Mouse (Mus musculus) thymus, adult 2 months (tissue): ENCODE measurements around the gene Kif2a. TPM values are rescaled to one million over a fixed set of nuclear protein-coding genes. Genes with fewer than 3 reads are reported as not detected.

Experiments
- DNase-seq: peaks from one replicate; pipeline ENCODE4 v3.0.0; 2021
- H3K27ac ChIP-seq: fragments of 200-500 bp; 2 replicates; pipeline ENCODE4 v1.5.1; 2012; ENCODE audit warnings: low read length, control low read depth; ENCODE audit not compliant: control insufficient read depth, insufficient read depth
- H3K27me3 ChIP-seq: fragments of 200-500 bp; 2 replicates; pipeline ENCODE4 v1.6.1; 2012; ENCODE audit warnings: mild to moderate bottlenecking, low read length, moderate library complexity, mixed read lengths; ENCODE audit not compliant: control insufficient read depth, insufficient read depth
- H3K36me3 ChIP-seq: fragments of 200-500 bp; 2 replicates; pipeline ENCODE4 v1.6.1; 2012; ENCODE audit warnings: mild to moderate bottlenecking, low read length, moderate library complexity; ENCODE audit not compliant: control insufficient read depth, insufficient read depth
- H3K4me1 ChIP-seq: fragments of 200-500 bp; replicated peaks from 2 replicates; pipeline ENCODE4 v1.6.1; 2012; ENCODE audit warnings: low read length; ENCODE audit not compliant: control insufficient read depth, insufficient read depth
- H3K4me3 ChIP-seq: fragments of 200-500 bp; 2 replicates; pipeline ENCODE4 v1.5.1; 2012; ENCODE audit warnings: mild to moderate bottlenecking, low read length, control low read depth, moderate library complexity; ENCODE audit not compliant: control insufficient read depth, insufficient read depth
- CTCF ChIP-seq: fragments of 200-500 bp; IDR thresholded peaks from 2 replicates; pipeline ENCODE4 v1.5.1; 2012; ENCODE audit warnings: mild to moderate bottlenecking, control low read depth, low read length, moderate library complexity, borderline replicate concordance; ENCODE audit not compliant: control insufficient read depth, poor library complexity, insufficient read depth; ENCODE audit errors: extremely low read depth
- POLR2A ChIP-seq: fragments of 200-500 bp; IDR thresholded peaks from 2 replicates; pipeline ENCODE4 v1.6.1; 2012; ENCODE audit warnings: mild to moderate bottlenecking, low read length, control low read depth, moderate library complexity; ENCODE audit not compliant: control insufficient read depth, poor library complexity, insufficient read depth; ENCODE audit errors: extremely low read depth
- WGBS: fragments of 180-500 bp; shearing (Covaris S2); methylation state at CpG from one replicate; pipeline ENCODE4 v1.1.7; 2018; 5-methylcytosine and 5-hydroxymethylcytosine counted together
- polyA plus RNA-seq: library from polyadenylated mRNA; depleted of rRNA; stranded (reverse); fragments of >200 nt; gene quantifications from 2 replicates; pipeline ENCODE4 v1.2.3, GENCODE M21; 2012

The Kif2a gene
- polyA plus RNA-seq, 1 experiment, result 3.7 TPM

DNA sequence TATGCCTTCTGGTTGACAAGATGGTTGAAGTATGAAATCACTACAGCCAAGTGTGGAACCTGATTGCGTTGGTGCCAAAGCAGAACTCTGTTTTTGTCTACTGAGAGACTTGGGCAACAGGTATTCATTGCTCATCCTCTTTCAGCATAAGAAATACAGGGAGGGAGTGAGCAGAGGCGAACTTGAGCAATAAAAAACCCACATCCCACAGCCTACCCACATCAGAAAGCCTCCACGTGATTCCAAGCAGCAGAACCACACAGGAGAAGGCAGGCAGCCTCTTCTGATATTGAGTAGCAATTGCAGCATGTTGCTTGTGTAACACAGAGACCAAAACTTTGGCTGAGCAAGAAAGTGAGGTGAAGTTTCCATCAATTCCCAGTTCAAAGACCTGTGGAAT lies 37.5 kb upstream of the Kif2a start:
- WGBS, result 6% methylated on average over 3 of the region's 3 CpGs
- H3K27ac ChIP-seq, result no peak overlapping the region
- DNase-seq, result peak; percentile 75
- H3K36me3 ChIP-seq, result no peaks in the 10 kb centered on the region
- peaks cover 6% of the 10 kb centered on the region for H3K4me1 ChIP-seq
- H3K27me3 ChIP-seq, result no peaks in the 10 kb centered on the region
- TF ChIP-seq CTCF, result no peak
- TF ChIP-seq POLR2A, result no peak
- H3K4me3 ChIP-seq, result no peak overlapping the region

DNA sequence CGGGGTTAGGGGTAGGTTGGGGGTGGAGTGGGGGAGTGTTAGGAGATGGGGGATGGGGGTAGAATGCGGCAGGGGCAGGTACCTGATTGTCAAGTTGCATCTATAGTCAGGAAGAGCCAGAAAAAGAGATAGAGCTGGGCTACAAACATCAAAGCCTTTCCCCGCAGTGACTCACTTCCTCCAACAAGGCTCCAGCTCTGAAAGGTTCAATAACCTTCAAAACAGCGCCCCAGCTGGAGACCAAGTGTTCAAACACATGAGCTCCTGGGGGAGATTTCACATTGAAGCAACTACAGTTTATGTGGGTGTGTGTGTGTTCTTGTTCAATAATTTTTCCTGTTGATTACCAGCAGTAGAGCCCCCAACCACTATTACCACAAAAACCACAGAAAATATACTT lies 34.4 kb upstream of the Kif2a start:
- Histone ChIP-seq H3K4me3 (no peak overlapping the region), H3K4me1 (peaks cover 6% of the 10 kb centered on the region), H3K27ac (no peak overlapping the region), H3K27me3 (no peaks in the 10 kb centered on the region), H3K36me3 (no peaks in the 10 kb centered on the region)
- TF ChIP-seq CTCF, result no peak
- TF ChIP-seq POLR2A, result no peak
- DNase-seq, result peak; percentile 80
- 16% methylated on average over 4 of the region's 4 CpGs for WGBS

DNA sequence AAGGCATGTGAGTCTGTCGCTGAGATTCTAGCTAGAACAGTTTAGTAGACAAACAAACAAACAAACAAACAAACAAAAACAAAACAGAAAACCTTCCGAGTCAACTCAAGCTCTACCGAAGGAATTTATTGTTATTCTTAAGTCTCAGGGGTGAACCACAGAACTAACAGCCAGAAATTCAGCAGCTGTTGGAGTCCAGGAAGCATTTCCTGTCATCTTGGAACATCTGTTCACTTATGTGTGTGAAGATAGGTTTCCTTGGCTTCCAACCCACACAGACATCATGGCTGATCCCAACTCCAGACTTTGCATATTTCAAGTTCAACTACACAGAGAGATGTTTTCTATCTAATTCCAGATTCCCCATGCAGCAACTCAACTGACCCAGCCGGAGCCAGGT lies 32.6 kb upstream of the Kif2a start:
- 0 out of 2 replicates have a peak, but pooled peaks cover 3% of the 10 kb centered on the region for H3K4me1 ChIP-seq
- WGBS, result 87% methylated on average over 4 of the region's 4 CpGs

DNA sequence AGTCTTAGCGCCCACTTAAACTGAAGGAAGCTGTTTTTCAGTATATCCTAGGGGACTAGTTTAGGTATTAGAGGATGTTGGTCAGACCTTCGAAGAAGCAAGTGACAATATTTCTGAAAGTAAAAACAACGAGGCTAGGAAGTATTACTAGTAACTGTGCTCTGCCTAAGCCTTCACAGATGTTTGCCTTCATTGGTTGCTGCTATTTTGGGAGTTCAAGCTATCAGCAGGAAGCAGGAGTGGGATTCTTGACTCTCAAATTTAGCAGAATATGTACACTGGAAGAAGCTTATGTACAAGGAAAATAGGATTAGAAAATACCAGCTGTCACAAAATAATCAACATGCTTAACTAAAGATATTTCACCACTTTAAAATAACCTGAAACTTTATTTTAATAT lies 29.4 kb upstream of the Kif2a start:
- TF ChIP-seq POLR2A, result no peak
- no peak for TF ChIP-seq CTCF
- H3K36me3 ChIP-seq, result no peaks in the 10 kb centered on the region
- WGBS, result 54% methylated on average over 3 of the region's 3 CpGs
- H3K27ac ChIP-seq, result no peak overlapping the region
- DNase-seq, result no peak
- no peaks in the 10 kb centered on the region for H3K27me3 ChIP-seq
- no peaks in the 10 kb centered on the region for H3K4me1 ChIP-seq
- no peak overlapping the region for H3K4me3 ChIP-seq

More for the DNA sequence above, 32.6 kb upstream of the Kif2a start:
- TF ChIP-seq POLR2A (no peak), CTCF (no peak)
- DNase-seq, result no peak
- no peaks in the 10 kb centered on the region for H3K36me3 ChIP-seq
- no peaks in the 10 kb centered on the region for H3K27me3 ChIP-seq
- no peak overlapping the region for H3K4me3 ChIP-seq
- H3K27ac ChIP-seq, result no peak overlapping the region

DNA sequence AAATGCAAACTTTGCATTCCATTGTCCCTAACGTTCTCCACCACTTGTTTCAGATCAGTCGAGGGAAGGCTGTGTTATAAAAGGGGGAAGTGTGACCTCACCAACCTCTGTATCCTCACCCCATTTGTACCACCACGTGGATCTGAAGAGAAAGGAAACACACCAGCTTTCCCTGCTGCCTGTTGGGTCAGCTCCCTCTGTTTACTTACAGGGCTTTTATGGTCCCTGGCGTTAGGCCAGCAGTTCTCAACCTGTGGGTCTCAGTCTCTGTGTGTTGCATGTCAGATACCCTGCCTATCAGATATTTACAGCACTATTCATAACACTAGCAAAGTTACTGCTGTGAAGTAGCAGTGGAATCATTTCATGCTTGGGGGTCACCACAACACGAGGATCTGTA lies 22.3 kb upstream of the Kif2a start:
- Histone ChIP-seq H3K27me3 (no peaks in the 10 kb centered on the region), H3K36me3 (no peaks in the 10 kb centered on the region), H3K4me1 (no peaks in the 10 kb centered on the region), H3K27ac (no peak overlapping the region), H3K4me3 (no peak overlapping the region)
- no peak for DNase-seq
- no peak for TF ChIP-seq POLR2A
- TF ChIP-seq CTCF, result no peak
- WGBS, result 21% methylated on average over 5 of the region's 5 CpGs

DNA sequence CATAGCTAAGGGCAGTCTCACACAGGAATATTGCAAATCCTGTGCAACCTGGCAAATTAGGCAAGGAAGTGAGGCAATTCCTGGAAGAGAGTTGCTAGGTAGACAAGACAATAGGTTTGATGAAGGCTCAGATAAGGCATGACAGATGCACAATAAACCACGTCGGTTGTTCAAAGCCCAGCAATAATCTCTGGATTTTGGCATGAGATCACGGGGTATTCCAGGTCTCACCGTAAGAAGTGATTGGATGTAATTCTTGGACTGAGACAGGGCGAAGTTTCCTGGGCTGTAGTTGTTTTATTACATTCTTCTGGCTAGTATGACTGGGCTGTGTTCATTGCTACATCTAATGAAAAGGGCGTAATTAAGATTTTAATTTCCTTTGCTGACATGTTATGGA lies 20.6 kb upstream of the Kif2a start:
- no peak for DNase-seq
- TF ChIP-seq CTCF (no peak), POLR2A (no peak)
- Histone ChIP-seq H3K27ac (no peak overlapping the region), H3K36me3 (no peaks in the 10 kb centered on the region), H3K4me3 (no peak overlapping the region), H3K27me3 (no peaks in the 10 kb centered on the region), H3K4me1 (no peaks in the 10 kb centered on the region)
- WGBS, result 88% methylated on average over 6 of the region's 6 CpGs

DNA sequence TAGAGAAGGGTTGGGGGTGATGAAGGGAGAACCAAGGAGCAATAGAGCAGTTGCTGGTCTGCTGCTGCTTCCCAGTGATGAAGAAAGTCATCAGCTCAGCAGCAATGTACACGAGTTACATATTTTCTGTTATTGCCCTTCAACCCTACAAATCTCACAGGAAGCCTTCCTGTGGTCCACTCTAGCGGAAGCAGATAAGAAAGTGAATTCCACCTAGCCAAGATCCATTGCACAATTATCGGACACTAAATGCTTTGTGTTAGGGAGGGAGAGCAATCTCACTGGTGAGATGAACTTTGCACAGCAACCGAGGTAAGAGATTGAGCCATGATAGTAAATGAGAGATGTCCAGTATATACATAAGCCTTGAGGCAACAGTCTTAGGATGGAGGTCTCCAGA lies 17.6 kb upstream of the Kif2a start:
- no peak overlapping the region for H3K4me3 ChIP-seq
- H3K36me3 ChIP-seq, result no peaks in the 10 kb centered on the region
- no peak for TF ChIP-seq POLR2A
- no peak for TF ChIP-seq CTCF
- H3K4me1 ChIP-seq, result no peaks in the 10 kb centered on the region
- 94% methylated on average over 4 of the region's 4 CpGs for WGBS
- DNase-seq, result no peak
- H3K27me3 ChIP-seq, result no peaks in the 10 kb centered on the region
- no peak overlapping the region for H3K27ac ChIP-seq
